Mouse (Mus musculus) thymus, postnatal 0 days (tissue): ENCODE results near the gene Mettl21c. TPM values are rescaled to one million over a fixed set of nuclear protein-coding genes. Genes with fewer than 3 reads are reported as not detected.

Source experiments
- polyA plus RNA-seq: library from polyadenylated mRNA; unstranded; fragments of >200 nt; fragmentation: Nextera tagmentation; extraction: Ambion mirVana; gene quantifications from 2 replicates; pipeline ENCODE4 v1.2.1, GENCODE M21; 2015

Mettl21c gene
- polyA plus RNA-seq, 1 experiment from 2014 or later = 1.1 TPM

Other genes starting within 250 kb of the Mettl21c start
- 23.5 and 25.3 TPM in 2 replicates for gene Uxs1, start 192.2 kb downstream of the Mettl21c start, polyA plus RNA-seq
- gene Tpp2, start 86.4 kb downstream of the Mettl21c start, polyA plus RNA-seq = 55.2 and 55.3 TPM in 2 replicates
- 0.17 and 0.20 TPM in 2 replicates for gene Gm8251, start 41.9 kb upstream of the Mettl21c start, polyA plus RNA-seq
- 154 and 161 TPM in 2 replicates for gene Tex30, start 82.4 kb upstream of the Mettl21c start, polyA plus RNA-seq
- 25.2 and 29.0 TPM in 2 replicates for gene Kdelc1, start 98.8 kb upstream of the Mettl21c start, polyA plus RNA-seq
- 10.1 and 10.3 TPM in 2 replicates for gene Bivm, start 98.9 kb upstream of the Mettl21c start, polyA plus RNA-seq
- 13.3 TPM in 2 replicates for gene Ercc5, start 127.7 kb upstream of the Mettl21c start, polyA plus RNA-seq
- not detected in 2 replicates for gene Mettl21e, start 198.9 kb upstream of the Mettl21c start, polyA plus RNA-seq